Mouse (Mus musculus): ENCODE data around the gene Hip1r. TPM values are rescaled to one million over a fixed set of nuclear protein-coding genes. Genes with fewer than 3 reads are reported as not detected.

The Hip1r gene
- 31.8 TPM for total RNA-seq (2023)

GRCm38 (mm10) chr5:123973299-123974178 is at the start of gene Hip1r:
Gene Hip1r, plus strand, starts transcription at chr5:123973628.

GRCm38 (mm10) chr5:123927118-123927517 is 46.3 kb upstream of the Hip1r start, which contains the start of gene Gm43518:
Gene Gm43518, plus strand, starts transcription at chr5:123927418.

GRCm38 (mm10) chr5:123930508-123930989 is 42.9 kb upstream of the Hip1r start, which contains the start of gene Ccdc62:
Gene Ccdc62, plus strand, starts transcription at chr5:123930679.

GRCm38 (mm10) chr5:124032001-124032508 is 58.6 kb downstream of the Hip1r start, which contains the start of gene Vps37b:
Gene Vps37b, minus strand, starts transcription at chr5:124032270.

Other genes starting within 250 kb of the Hip1r start
- 265 TPM for gene Rsrc2, start 224.2 kb upstream of the Hip1r start, total RNA-seq (2023)
- 1.8 TPM for gene Kntc1, start 223.9 kb upstream of the Hip1r start, total RNA-seq (2023)
- gene Hcar2, start 108.1 kb upstream of the Hip1r start, total RNA-seq (2023), result 1.4 TPM
- not detected for gene Hcar1, start 93.6 kb upstream of the Hip1r start, total RNA-seq (2023)
- 33.9 TPM for gene Denr, start 66.5 kb upstream of the Hip1r start, total RNA-seq (2023)
- not detected for gene Gm43518, start 46.2 kb upstream of the Hip1r start, total RNA-seq (2023)
- 4.3 TPM for gene Ccdc62, start 42.9 kb upstream of the Hip1r start, total RNA-seq (2023)
- 1,721 TPM for gene Vps37b, start 58.6 kb downstream of the Hip1r start, total RNA-seq (2023)
- gene Abcb9, start 122.2 kb downstream of the Hip1r start, total RNA-seq (2023), result 25.2 TPM
- 21.0 TPM for gene Ogfod2, start 138.7 kb downstream of the Hip1r start, total RNA-seq (2023)
- 35.2 TPM for gene Arl6ip4, start 142.5 kb downstream of the Hip1r start, total RNA-seq (2023)